Mouse (Mus musculus): ENCODE measurements around the gene Gm13103.
"Not testable (repeated sequence)": the region's sequence is repeated elsewhere in the genome, so short reads cannot be mapped to it uniquely, and the experiment has no call there.

The Gm13103 gene

DNA sequence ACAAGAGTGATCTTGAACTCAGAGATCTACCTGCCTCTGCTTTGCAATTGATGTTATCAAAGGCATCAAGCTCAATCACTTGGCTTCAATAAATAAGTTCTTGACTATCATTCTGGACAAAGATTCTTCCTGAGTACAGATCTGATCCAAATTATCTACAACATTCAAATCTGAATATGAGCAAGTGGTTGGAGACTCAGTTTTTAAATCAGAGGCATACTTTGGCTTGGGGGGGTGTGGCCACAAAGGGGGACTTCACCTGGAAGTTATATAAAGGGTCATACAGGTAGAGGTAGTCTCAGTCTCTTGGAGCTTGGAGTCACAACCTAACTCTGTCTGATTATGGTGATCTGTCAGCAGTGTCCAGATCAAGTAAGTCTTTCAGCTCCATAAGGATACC is at the start of gene Gm13103:
Gm13103 (plus strand) TSS at position 301 of the 400 bp plus-strand sequence.
- not testable (repeated sequence) for DNase-seq (ENCODE audit: extremely low spot score, low spot score)

DNA sequence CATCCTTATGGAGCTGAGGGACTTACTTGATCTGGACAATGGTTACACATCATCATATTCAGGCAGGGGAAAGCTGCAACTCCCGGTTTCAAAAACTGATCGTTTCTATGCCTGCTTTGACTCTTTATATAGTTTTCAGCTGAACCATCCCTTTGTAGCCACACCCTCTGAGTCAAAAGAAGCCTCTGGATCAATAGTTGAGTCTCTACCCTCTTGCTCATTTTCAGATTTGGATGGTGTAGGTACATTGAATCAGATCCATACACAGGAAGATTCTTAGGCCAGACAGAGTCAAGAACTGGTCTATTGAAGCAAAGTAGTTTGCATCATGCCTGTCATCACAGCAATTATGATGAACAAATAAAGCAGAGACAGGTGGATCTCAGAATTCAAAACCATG is 30.3 kb upstream of the Gm13103 start, which contains the start of gene Gm13084:
Gm13084 (minus strand) TSS at position 101 of the 400 bp plus-strand sequence.
- DNase-seq (ENCODE audit: extremely low spot score, low spot score): no peak

DNA sequence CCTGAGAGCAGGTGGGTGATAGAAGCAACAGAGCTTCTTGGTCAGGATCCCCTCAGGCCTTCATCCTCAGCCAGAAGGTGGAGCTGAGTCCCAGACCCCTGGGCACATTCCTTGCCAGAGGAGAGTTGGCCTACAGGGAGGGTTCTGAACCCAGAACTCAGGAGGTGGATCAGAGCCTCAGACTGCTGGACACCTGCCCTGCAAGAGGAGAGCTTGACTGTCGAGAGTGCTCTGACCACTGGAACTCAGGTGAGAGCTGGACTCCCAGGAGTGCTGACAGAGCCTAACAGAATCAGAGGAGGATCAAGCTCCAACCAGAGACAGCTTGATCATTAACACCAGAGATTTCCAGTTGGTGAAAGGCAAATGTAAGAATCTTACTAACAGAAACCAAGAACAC is 36.1 kb downstream of the Gm13103 start:
- not testable (repeated sequence) for DNase-seq (ENCODE audit: extremely low spot score, low spot score)

DNA sequence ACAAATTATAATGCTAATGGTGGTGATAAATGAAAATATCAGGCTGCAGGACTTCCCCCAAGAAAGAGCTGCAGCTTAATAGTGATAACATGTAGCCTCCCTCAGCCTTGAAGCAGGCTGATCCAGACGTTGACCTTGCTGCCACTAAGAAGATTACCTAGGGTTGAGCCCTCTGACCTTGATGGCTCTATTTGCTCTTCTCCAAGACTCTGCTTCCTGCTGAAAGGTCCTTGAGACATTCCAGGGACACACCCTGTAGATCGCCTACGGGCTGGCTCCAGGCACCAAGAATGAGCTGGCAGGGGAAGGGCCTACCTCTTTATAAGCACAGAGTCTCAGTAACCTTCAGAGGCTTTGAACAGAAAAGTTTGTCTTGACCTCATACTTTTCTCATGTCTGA is 48.1 kb downstream of the Gm13103 start:
- not testable (repeated sequence) for DNase-seq (ENCODE audit: extremely low spot score, low spot score)

DNA sequence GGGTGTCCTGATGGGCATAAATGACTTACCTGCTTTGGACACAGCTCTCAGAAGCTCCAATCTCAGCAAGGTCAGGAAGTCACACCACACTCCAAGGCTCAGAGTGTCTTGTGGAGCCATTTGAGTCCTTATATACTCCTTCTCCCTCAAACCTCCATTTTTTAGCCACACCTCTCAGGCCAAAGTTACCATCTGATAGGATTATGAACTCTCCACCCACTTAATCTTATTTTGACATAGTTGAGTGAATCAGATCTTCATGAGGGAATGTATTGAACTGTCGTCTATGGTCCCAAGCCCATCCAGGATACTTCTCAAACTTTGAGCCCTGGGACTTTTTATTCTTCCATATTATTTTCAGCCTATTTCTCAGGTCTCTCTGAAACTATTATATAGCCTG is 54.0 kb downstream of the Gm13103 start, which contains the start of gene Pramef6:
Pramef6 (minus strand) TSS at position 101 of the 400 bp plus-strand sequence.
- not testable (repeated sequence) for DNase-seq (ENCODE audit: extremely low spot score, low spot score)

Data from neural tube, embryonic 10.5 days (tissue).